Mouse (Mus musculus) hindbrain, embryonic 15.5 days (tissue): Measurements from ENCODE around the gene Ntrk3. TPM values are rescaled to one million over a fixed set of nuclear protein-coding genes. Genes with fewer than 3 reads are reported as not detected.

Experiments used
- ATAC-seq: fragments of 200-750 bp; cut with Nextera tagmentation; 2 replicates; pipeline ENCODE4 v1.8.0; 2017; ENCODE audit warnings: low read depth, moderate number of reproducible peaks, moderate TSS enrichment; ENCODE audit not compliant: low FRiP score
- H3K27ac ChIP-seq: fragments of 300-500 bp; sonication (generic); replicated peaks from 2 replicates; pipeline ENCODE4 v1.5.1; 2015; ENCODE audit warnings: mild to moderate bottlenecking, inconsistent platforms
- H3K27me3 ChIP-seq: fragments of 300-500 bp; sonication (generic); 2 replicates; pipeline ENCODE4 v1.6.1; 2015; ENCODE audit warnings: control low read depth, inconsistent platforms
- H3K36me3 ChIP-seq: fragments of 300-500 bp; sonication (generic); 2 replicates; pipeline ENCODE4 v1.6.1; 2015; ENCODE audit warnings: control low read depth, inconsistent platforms
- H3K4me1 ChIP-seq: fragments of 300-500 bp; sonication (generic); replicated peaks from 2 replicates; pipeline ENCODE4 v1.6.1; 2015; ENCODE audit warnings: control low read depth, inconsistent platforms
- H3K4me2 ChIP-seq: fragments of 300-500 bp; sonication (generic); 2 replicates; pipeline ENCODE4 v1.6.1; 2015; ENCODE audit warnings: moderate library complexity, mild to moderate bottlenecking, inconsistent platforms
- H3K4me3 ChIP-seq: fragments of 300-500 bp; sonication (generic); 2 replicates; pipeline ENCODE4 v1.5.1; 2015; ENCODE audit warnings: mild to moderate bottlenecking, inconsistent platforms
- H3K9ac ChIP-seq: fragments of 300-500 bp; sonication (generic); 2 replicates; pipeline ENCODE4 v1.6.1; 2015; ENCODE audit warnings: inconsistent platforms
- H3K9me3 ChIP-seq: fragments of 300-500 bp; sonication (generic); 2 replicates; pipeline ENCODE4 v1.6.1; 2016; ENCODE audit warnings: control low read depth, inconsistent platforms
- WGBS: fragments of 180-500 bp; shearing (Covaris S2); methylation state at CpG from one replicate; pipeline ENCODE4 v1.1.7; 2015; 5-methylcytosine and 5-hydroxymethylcytosine counted together
- polyA plus RNA-seq: library from polyadenylated mRNA; unstranded; fragments of >200 nt; fragmentation: Nextera tagmentation; extraction: Ambion mirVana; gene quantifications from 2 replicates; pipeline ENCODE4 v1.2.1, GENCODE M21; 2015

The Ntrk3 gene
- polyA plus RNA-seq, 1 experiment from 2014 or later = 23.3 TPM

- ATAC-seq = no peak; the same call in 1 of the 2 replicates
- no peak overlapping the region for H3K4me3 ChIP-seq
- no peak overlapping the region for H3K9ac ChIP-seq
- no peaks in the 10 kb centered on the region for H3K9me3 ChIP-seq
- H3K27ac ChIP-seq = no peak overlapping the region
- 0 out of 2 replicates have a peak, but pooled peaks cover 4% of the 10 kb centered on the region for H3K4me1 ChIP-seq
- no peak overlapping the region for H3K4me2 ChIP-seq
- H3K36me3 ChIP-seq = no peaks in the 10 kb centered on the region
- no peaks in the 10 kb centered on the region for H3K27me3 ChIP-seq
- WGBS = 68% methylated on average over 7 of the region's 7 CpGs
These were observed 244.2 kb downstream of the Ntrk3 start for GRCm38 (mm10) chr7:78493591-78493990.

DNA sequence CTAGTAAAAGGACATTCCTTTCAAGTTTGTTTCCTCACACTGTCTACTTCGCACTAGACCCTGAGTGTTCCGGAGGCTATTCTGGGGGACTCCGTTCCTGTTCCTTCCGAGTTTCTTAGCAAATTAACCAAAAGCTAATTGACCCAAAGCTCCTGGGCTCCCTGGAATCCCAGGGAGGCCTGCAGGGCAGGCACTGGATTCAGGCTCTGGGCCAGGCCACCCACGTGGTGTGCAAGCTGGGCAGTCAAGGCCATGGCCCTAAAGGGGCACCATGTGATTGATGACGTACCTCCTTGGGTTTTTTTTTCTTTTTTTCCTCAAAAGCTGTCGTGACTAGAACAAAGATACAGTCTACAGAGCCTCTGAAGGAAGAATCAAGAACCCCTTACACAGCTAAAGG lies 246.6 kb downstream of the Ntrk3 start:
- no peaks in the 10 kb centered on the region for H3K9me3 ChIP-seq

DNA sequence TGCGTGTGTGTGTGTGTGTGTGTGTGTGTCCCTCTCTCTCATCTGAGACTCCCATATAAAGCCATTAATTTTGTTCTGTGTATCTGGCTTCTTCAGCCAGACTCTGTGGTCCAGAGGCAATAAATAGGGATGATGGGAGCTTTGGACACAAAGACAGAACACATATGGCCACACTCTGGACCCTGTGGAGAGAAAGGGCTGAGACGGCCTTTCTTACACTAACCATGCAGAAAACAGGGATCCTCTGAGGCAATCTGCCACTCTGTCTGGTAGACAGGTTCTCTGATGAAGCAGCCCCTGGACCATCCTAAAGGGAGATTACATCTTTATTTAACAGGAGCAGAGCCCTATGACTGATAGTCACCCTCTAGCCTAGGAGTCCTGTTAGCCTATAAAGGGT lies 253.5 kb downstream of the Ntrk3 start:
- no peak for ATAC-seq
- no peak overlapping the region for H3K4me3 ChIP-seq
- H3K4me1 ChIP-seq = peaks cover 12% of the 10 kb centered on the region
- no peaks in the 10 kb centered on the region for H3K27me3 ChIP-seq
- no peak overlapping the region for H3K4me2 ChIP-seq
- H3K27ac ChIP-seq = no peak overlapping the region
- no peaks in the 10 kb centered on the region for H3K9me3 ChIP-seq
- H3K9ac ChIP-seq = no peak overlapping the region
- WGBS = 73% methylated on average over 2 of the region's 2 CpGs
- no peaks in the 10 kb centered on the region for H3K36me3 ChIP-seq

More for the DNA sequence above, 246.6 kb downstream of the Ntrk3 start:
- 0 out of 2 replicates have a peak, but pooled peaks cover 4% of the 10 kb centered on the region for H3K4me1 ChIP-seq
- H3K4me2 ChIP-seq = no peak overlapping the region
- no peaks in the 10 kb centered on the region for H3K27me3 ChIP-seq
- no peak overlapping the region for H3K4me3 ChIP-seq
- H3K9ac ChIP-seq = no peak overlapping the region
- H3K27ac ChIP-seq = no peak overlapping the region
- ATAC-seq = no peak
- no peaks in the 10 kb centered on the region for H3K36me3 ChIP-seq
- WGBS = 48% methylated on average over 7 of the region's 7 CpGs

- H3K4me2 ChIP-seq = no peak overlapping the region
- H3K4me1 ChIP-seq = peaks cover 12% of the 10 kb centered on the region
- H3K27ac ChIP-seq = peak overlapping the region; percentile 36
- 73% methylated on average over 3 of the region's 3 CpGs for WGBS
- H3K9me3 ChIP-seq = no peaks in the 10 kb centered on the region
- no peaks in the 10 kb centered on the region for H3K27me3 ChIP-seq
- no peak overlapping the region for H3K9ac ChIP-seq
- H3K36me3 ChIP-seq = no peaks in the 10 kb centered on the region
- H3K4me3 ChIP-seq = no peak overlapping the region
- no peak for ATAC-seq
These were observed 254.1 kb downstream of the Ntrk3 start for GRCm38 (mm10) chr7:78483729-78484128.

DNA sequence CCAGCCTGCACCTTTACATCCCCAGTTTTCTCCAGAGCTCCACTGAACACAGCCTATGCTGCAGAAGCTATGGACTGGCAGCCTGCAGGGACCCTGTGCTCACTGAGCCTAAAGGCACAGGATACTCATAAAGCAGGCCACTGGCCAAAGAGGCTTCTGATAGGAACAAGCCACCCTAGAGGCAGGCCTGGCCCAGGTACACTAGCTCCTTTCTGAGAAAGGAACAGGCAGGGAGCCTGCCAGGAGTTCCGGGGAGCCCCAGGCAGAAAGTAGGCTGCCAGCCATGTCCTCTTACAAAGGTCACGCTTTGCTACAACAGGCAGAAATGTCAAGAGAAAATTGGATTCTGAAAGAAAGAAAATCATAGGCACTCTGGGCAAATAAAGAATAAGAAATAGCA lies 254.8 kb downstream of the Ntrk3 start:
- no peak overlapping the region for H3K9ac ChIP-seq
- H3K4me1 ChIP-seq = peaks cover 12% of the 10 kb centered on the region
- ATAC-seq = no peak
- H3K4me3 ChIP-seq = no peak overlapping the region
- H3K27ac ChIP-seq = peak overlapping the region; percentile 36
- H3K36me3 ChIP-seq = no peaks in the 10 kb centered on the region
- no peaks in the 10 kb centered on the region for H3K9me3 ChIP-seq
- WGBS = 54% methylated on average over 2 of the region's 2 CpGs
- no peak overlapping the region for H3K4me2 ChIP-seq
- no peaks in the 10 kb centered on the region for H3K27me3 ChIP-seq

DNA sequence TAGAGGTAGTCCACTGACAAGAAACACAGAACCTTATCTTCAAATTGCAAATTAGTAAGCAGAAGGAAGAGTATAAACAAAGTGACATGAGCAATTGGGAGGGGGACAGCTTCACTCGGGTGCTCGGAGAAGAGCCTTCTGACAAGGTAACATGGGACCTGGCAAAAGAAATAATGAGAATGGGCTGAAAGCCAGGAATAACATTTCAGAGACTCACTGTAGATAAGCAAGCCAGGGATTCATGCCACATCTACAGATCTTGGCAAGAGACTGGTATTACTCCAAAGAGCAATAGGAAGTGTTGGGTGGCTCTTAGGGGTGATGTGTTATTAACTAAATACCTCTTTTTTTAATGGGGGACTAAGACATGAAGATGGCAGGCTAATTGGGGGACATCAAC lies 258.9 kb downstream of the Ntrk3 start:
- H3K9ac ChIP-seq = no peak overlapping the region
- H3K36me3 ChIP-seq = no peaks in the 10 kb centered on the region
- no peaks in the 10 kb centered on the region for H3K9me3 ChIP-seq
- no peak overlapping the region for H3K4me3 ChIP-seq
- no peak overlapping the region for H3K4me2 ChIP-seq
- no peaks in the 10 kb centered on the region for H3K27me3 ChIP-seq
- H3K4me1 ChIP-seq = peaks cover 11% of the 10 kb centered on the region
- WGBS = 68% methylated on average over 2 of the region's 2 CpGs
- ATAC-seq = no peak
- H3K27ac ChIP-seq = no peak overlapping the region

- Histone ChIP-seq H3K27ac (no peak overlapping the region), H3K4me2 (no peak overlapping the region), H3K9me3 (no peaks in the 10 kb centered on the region), H3K27me3 (no peaks in the 10 kb centered on the region), H3K36me3 (no peaks in the 10 kb centered on the region), H3K9ac (no peak overlapping the region), H3K4me1 (0 out of 2 replicates have a peak, but pooled peaks cover 3% of the 10 kb centered on the region), H3K4me3 (no peak overlapping the region)
- 0 out of 2 replicates have a peak, but pooled peaks have one; percentile 11 for ATAC-seq
- WGBS = 77% methylated on average over 4 of the region's 4 CpGs
These were observed 266.1 kb downstream of the Ntrk3 start for GRCm38 (mm10) chr7:78471755-78472154.

DNA sequence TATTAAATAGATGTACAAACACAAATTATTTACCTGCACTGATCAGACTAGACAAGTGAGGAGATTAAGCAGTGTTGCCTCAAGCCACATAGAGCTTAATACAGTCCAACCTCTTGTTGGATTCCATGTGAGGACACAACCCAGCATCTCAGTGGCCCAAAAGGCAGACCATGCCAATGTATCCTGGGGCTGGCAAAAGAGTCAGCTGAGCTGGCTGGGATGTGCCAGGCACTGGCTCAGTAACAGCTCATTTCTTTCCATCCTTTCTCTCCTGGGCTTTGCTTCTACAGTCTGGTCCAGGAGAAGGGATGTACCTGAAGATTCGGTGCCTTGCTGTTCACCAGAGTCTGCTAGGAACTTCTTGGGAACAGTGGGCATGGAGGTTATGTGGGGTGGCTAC lies 266.5 kb downstream of the Ntrk3 start:
- no peak for ATAC-seq
- no peak overlapping the region for H3K9ac ChIP-seq
- H3K4me3 ChIP-seq = no peak overlapping the region
- no peak overlapping the region for H3K27ac ChIP-seq
- 79% methylated on average over 1 of the region's 1 CpGs for WGBS
- H3K36me3 ChIP-seq = no peaks in the 10 kb centered on the region
- H3K9me3 ChIP-seq = no peaks in the 10 kb centered on the region
- H3K4me1 ChIP-seq = 0 out of 2 replicates have a peak, but pooled peaks cover 3% of the 10 kb centered on the region
- no peaks in the 10 kb centered on the region for H3K27me3 ChIP-seq
- no peak overlapping the region for H3K4me2 ChIP-seq

- H3K4me3 ChIP-seq = no peak overlapping the region
- H3K9me3 ChIP-seq = no peaks in the 10 kb centered on the region
- no peaks in the 10 kb centered on the region for H3K4me1 ChIP-seq
- no peak overlapping the region for H3K9ac ChIP-seq
- peaks cover 20% of the 10 kb centered on the region for H3K36me3 ChIP-seq
- no peak overlapping the region for H3K27ac ChIP-seq
- ATAC-seq = no peak
- H3K27me3 ChIP-seq = no peaks in the 10 kb centered on the region
- WGBS = 74% methylated on average over 5 of the region's 5 CpGs
- no peak overlapping the region for H3K4me2 ChIP-seq
These were observed 275.2 kb downstream of the Ntrk3 start for GRCm38 (mm10) chr7:78462605-78463004.

DNA sequence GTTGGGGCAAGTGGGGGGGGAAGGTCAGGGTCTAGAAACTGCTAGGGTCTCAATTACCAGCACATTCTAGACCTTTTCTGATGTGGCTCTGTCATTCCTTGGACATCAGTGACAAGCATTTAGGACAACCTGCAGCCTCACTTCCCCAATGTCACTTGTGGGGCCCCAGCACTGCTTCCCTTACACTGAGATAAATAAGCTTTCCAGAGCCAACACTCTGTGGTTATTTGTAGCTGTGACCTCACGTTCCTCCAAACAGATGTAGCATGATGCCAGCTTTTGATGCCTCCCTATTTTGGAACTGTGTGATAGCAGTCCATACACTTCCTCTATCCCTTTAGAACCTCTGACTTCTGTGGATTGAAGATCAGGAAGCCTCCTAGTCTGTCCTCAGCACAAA lies 278.8 kb downstream of the Ntrk3 start:
- 88% methylated on average over 1 of the region's 1 CpGs for WGBS
- H3K27ac ChIP-seq = no peak overlapping the region
- H3K4me3 ChIP-seq = no peak overlapping the region
- H3K27me3 ChIP-seq = no peaks in the 10 kb centered on the region
- H3K9me3 ChIP-seq = no peaks in the 10 kb centered on the region
- no peak for ATAC-seq
- H3K9ac ChIP-seq = no peak overlapping the region
- no peak overlapping the region for H3K4me2 ChIP-seq
- peaks cover 20% of the 10 kb centered on the region for H3K36me3 ChIP-seq
- no peaks in the 10 kb centered on the region for H3K4me1 ChIP-seq

DNA sequence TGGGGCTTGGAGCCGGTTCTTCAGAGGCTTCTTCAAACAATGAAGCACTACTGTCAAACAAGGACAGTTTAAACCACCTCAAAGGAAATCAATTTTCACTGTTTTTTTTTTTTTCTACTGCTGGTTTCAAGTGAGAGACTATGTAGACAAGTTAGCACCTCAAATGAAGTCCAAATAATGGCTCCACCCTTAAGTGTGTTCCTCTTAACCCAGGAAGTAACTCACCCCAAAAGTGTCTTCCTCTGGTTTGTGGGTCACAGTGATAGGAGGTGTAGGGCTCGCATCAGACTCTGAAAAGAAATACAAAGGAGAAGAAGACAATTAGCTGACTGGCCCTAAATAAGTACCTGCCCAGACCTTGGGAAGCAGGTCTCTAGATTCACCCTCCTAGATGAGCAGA lies 286.1 kb downstream of the Ntrk3 start:
- WGBS = 81% methylated on average over 2 of the region's 2 CpGs
- ATAC-seq = no peak
- peaks cover 17% of the 10 kb centered on the region for H3K36me3 ChIP-seq

DNA sequence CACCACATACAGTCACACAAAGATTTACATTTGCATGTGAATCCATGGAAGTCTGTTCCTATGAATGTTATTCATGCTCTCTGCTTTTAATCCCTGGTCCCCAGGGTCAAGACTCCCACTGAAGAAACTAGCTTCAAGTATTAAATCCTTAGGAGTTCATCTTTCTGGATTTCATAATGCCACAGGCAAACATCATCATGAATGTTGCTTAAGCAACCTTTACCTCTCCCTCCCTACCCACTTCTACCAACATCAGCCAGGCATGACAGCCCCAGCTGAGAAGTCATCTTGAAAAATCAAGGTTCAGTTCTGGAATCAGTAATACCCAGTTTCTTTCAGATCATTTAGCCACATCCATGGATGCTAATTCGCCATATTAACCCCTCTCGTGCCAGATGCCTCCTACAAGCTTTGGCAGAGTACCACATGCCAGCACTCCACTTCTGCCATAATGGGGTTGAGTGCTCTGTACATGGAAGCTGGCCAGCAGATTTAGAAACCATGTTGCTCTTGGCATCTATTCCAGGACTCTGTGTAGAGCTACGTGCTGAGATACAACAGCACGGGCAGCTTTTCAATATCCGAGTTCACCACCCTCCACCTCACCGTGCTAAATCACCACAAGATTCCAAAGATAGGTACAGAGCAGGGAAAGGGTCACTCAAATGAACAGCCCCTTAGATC lies 287.8 kb downstream of the Ntrk3 start:
- Histone ChIP-seq H3K4me3 (no peak overlapping the region), H3K36me3 (peaks cover 20% of the 10 kb centered on the region), H3K4me1 (no peaks in the 10 kb centered on the region), H3K9me3 (no peaks in the 10 kb centered on the region), H3K4me2 (no peak overlapping the region), H3K27me3 (no peaks in the 10 kb centered on the region), H3K27ac (no peak overlapping the region), H3K9ac (no peak overlapping the region)
- ATAC-seq = peak; percentile 61; the same call in 1 of the 2 replicates
- WGBS = 79% methylated on average over 6 of the region's 6 CpGs

More for the DNA sequence above, 286.1 kb downstream of the Ntrk3 start:
- no peak overlapping the region for H3K27ac ChIP-seq
- H3K9ac ChIP-seq = no peak overlapping the region
- no peaks in the 10 kb centered on the region for H3K4me1 ChIP-seq
- no peaks in the 10 kb centered on the region for H3K9me3 ChIP-seq
- H3K4me2 ChIP-seq = no peak overlapping the region
- no peak overlapping the region for H3K4me3 ChIP-seq
- H3K27me3 ChIP-seq = no peaks in the 10 kb centered on the region

DNA sequence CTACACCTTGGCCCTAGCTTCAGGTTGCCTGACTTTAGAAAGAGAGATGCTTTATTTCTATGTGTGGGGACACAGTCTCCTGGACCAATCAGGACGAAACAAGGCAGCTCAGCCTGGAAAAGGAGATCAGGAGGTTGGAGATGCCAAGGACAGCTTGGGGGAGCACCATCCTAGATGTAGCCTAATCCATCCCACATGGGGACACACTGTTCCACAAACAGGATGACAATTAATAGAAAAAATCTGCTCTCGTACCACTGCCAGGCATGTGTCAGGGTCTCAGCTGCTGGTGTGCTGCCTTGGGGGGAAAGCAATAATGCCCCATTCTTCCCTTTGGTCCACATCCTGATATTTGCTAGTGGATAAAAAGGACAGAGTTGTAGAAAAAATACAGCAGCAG lies 289.0 kb downstream of the Ntrk3 start:
- H3K9ac ChIP-seq = no peak overlapping the region
- no peaks in the 10 kb centered on the region for H3K4me1 ChIP-seq
- no peaks in the 10 kb centered on the region for H3K9me3 ChIP-seq
- no peak overlapping the region for H3K4me2 ChIP-seq
- WGBS = 81% methylated on average over 2 of the region's 2 CpGs
- H3K27me3 ChIP-seq = no peaks in the 10 kb centered on the region
- no peak overlapping the region for H3K27ac ChIP-seq
- no peak for ATAC-seq
- H3K4me3 ChIP-seq = no peak overlapping the region
- peaks cover 26% of the 10 kb centered on the region for H3K36me3 ChIP-seq
